Mouse (Mus musculus) heart, postnatal 0 days (tissue): ENCODE measurements at regions not wholly inside any gene's neighbourhood (a gene's known extent, or its start where the extent isn't known, plus 50 kb on each side); places are given as distances from the start of the nearest gene placed in this dataset.

Experiments used
- ATAC-seq: fragments of 200-750 bp; cut with Nextera tagmentation; 2 replicates; pipeline ENCODE4 v1.8.0; 2017; ENCODE audit warnings: low read depth, moderate number of reproducible peaks, moderate library complexity; ENCODE audit not compliant: insufficient read depth
- DNase-seq: peaks from one replicate; pipeline ENCODE4 v3.0.0-alpha.2; 2016; ENCODE audit warnings: low spot score
- H3K27ac ChIP-seq: fragments of 300-500 bp; sonication (generic); 2 replicates; pipeline ENCODE4 v1.5.1; 2014; ENCODE audit warnings: low read depth, mild to moderate bottlenecking
- H3K27me3 ChIP-seq: fragments of 300-500 bp; sonication (generic); 2 replicates; pipeline ENCODE4 v1.6.1; 2014; ENCODE audit warnings: low read length, mixed read lengths; ENCODE audit not compliant: control insufficient read depth, insufficient read depth
- H3K36me3 ChIP-seq: fragments of 300-500 bp; sonication (generic); replicated peaks from 2 replicates; pipeline ENCODE4 v1.6.1; 2014; ENCODE audit warnings: low read length, mixed read lengths; ENCODE audit not compliant: control insufficient read depth, insufficient read depth
- H3K4me1 ChIP-seq: fragments of 300-500 bp; sonication (generic); 2 replicates; pipeline ENCODE4 v1.6.1; 2014; ENCODE audit warnings: antibody characterized with exemption; ENCODE audit not compliant: control insufficient read depth, insufficient read depth
- H3K4me2 ChIP-seq: fragments of 300-500 bp; sonication (generic); 2 replicates; pipeline ENCODE4 v1.6.1; 2014; ENCODE audit warnings: low read depth, mild to moderate bottlenecking, low read length, moderate library complexity
- H3K4me3 ChIP-seq: fragments of 300-500 bp; sonication (generic); 2 replicates; pipeline ENCODE4 v1.5.1; 2014; ENCODE audit warnings: low read depth, low read length
- H3K9ac ChIP-seq: fragments of 300-500 bp; sonication (generic); replicated peaks from 2 replicates; pipeline ENCODE4 v1.6.1; 2014; ENCODE audit warnings: low read depth, low read length, mixed read lengths
- H3K9me3 ChIP-seq: fragments of 300-500 bp; sonication (generic); replicated peaks from 2 replicates; pipeline ENCODE4 v1.6.1; 2016; ENCODE audit warnings: low read length; ENCODE audit not compliant: control insufficient read depth
- CTCF ChIP-seq: IDR thresholded peaks from 2 replicates; pipeline ENCODE4 v1.5.1; 2016; ENCODE audit warnings: antibody characterized with exemption, control low read depth, low read depth
- EP300 ChIP-seq: IDR thresholded peaks from 2 replicates; pipeline ENCODE4 v1.6.1; 2016; ENCODE audit warnings: antibody characterized with exemption, low read depth
- WGBS: fragments of 180-500 bp; shearing (Covaris S2); extraction: QIAGEN DNeasy Blood & Tissue Kit; methylation state at CpG from one replicate; pipeline ENCODE4 v1.1.7; 2014; 5-methylcytosine and 5-hydroxymethylcytosine counted together

DNA sequence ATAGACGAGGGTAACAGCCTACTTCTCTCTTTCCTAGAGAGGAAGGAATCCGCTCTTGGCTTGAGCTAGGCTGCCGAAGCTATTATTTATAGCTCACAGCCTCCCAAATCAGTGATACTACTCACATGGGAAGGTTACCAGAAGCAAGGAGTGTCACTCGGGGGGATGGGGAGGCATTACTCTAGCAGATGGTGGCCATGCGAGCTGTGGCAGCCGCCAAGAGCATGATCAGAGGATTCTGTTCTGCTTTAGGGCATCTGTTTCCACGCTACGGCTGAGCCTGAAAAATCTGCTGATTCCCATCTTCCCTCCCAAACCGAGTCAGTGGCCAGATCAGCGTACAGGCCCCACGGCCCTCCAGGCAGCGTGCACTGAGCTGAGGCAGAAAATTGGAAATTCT, 79.5 kb downstream of the Kctd12 start:
- H3K9me3 ChIP-seq = no peaks in the 10 kb centered on the region
- no peaks in the 10 kb centered on the region for H3K27me3 ChIP-seq
- no peaks in the 10 kb centered on the region for H3K36me3 ChIP-seq
- H3K4me2 ChIP-seq = peak overlapping the region; percentile 40
- 23% methylated on average over 12 of the region's 12 CpGs for WGBS
- H3K4me3 ChIP-seq = no peak overlapping the region; the same call in 1 of the 2 replicates
- peak; percentile 78 for DNase-seq
- peaks cover 20% of the 10 kb centered on the region for H3K4me1 ChIP-seq
- peak overlapping the region; percentile 74 for H3K27ac ChIP-seq
- H3K9ac ChIP-seq = no peak overlapping the region
- TF ChIP-seq EP300 (no peak), CTCF (no peak)
- peak; percentile 93 for ATAC-seq

DNA sequence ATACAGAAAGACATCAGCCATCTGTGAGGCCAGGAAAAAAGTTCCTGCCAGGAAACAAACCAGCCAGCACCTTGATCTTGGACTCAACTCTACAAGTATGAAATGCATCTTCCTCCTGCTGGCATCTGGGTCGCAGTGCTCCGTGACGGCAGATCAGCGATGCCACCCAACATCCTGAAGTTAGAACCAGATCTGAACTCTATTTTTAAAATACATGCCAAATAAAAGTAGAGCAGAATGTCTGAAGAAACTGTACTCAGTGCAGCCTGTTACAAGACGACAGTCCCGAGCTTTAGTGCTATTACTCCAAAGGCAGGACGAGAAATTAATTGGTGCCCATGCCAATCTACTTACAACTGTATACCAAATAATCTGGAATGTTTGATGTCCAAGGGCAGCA, 80.2 kb downstream of the Kctd12 start:
- no peak for DNase-seq
- H3K4me1 ChIP-seq = peaks cover 20% of the 10 kb centered on the region
- no peaks in the 10 kb centered on the region for H3K9me3 ChIP-seq
- H3K36me3 ChIP-seq = no peaks in the 10 kb centered on the region
- 63% methylated on average over 7 of the region's 7 CpGs for WGBS
- H3K4me3 ChIP-seq = no peak overlapping the region
- H3K27ac ChIP-seq = peak overlapping the region; percentile 74
- peak overlapping the region; percentile 40; the same call in 1 of the 2 replicates for H3K4me2 ChIP-seq
- no peak overlapping the region for H3K9ac ChIP-seq
- no peak for ATAC-seq
- no peak for TF ChIP-seq EP300
- no peak for TF ChIP-seq CTCF
- H3K27me3 ChIP-seq = no peaks in the 10 kb centered on the region

DNA sequence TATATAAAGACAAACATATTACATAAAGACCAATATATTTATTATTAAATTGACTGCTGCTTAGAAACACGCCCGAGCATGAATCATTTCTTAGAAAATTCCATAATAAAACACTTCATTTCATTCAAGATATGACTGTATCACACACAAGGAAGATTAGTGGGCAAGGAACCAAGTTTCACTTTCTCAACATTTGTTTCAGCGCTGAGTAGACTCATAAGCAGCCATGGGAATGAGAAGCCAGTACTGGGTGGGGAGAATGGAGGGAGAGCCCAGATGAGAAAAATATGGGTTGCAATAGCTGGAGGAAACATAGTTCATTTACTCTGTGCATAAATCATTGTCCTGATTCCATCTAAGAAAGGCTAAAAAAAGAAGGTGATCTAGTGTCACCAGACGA, 84.0 kb downstream of the Kctd12 start:
- Histone ChIP-seq H3K4me2 (no peak overlapping the region), H3K27ac (no peak overlapping the region), H3K36me3 (no peaks in the 10 kb centered on the region), H3K27me3 (no peaks in the 10 kb centered on the region), H3K9ac (no peak overlapping the region), H3K4me1 (peaks cover 17% of the 10 kb centered on the region), H3K9me3 (no peaks in the 10 kb centered on the region), H3K4me3 (no peak overlapping the region)
- no peak for DNase-seq
- ATAC-seq = no peak
- WGBS = 74% methylated on average over 4 of the region's 4 CpGs
- TF ChIP-seq EP300 (no peak), CTCF (no peak)

DNA sequence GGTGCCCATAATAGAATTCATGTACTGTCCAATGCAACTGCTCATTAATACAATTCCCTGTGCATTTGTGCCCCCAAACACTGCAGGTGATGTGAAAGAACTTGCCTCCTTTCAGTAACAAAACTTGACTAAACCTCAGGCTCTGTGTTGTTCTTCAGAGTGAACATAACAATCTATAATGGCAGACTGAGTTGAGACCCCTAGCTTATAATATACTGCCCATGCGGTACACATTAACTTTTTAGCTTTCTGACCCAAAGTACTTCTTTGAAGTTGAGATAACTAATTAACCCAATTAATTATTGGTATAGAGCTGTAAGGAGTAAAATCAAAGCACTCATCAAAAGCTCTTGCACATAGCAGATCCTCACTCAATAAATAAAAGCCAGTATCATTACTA, 85.4 kb downstream of the Kctd12 start:
- 86% methylated on average over 1 of the region's 1 CpGs for WGBS
- TF ChIP-seq EP300 (no peak), CTCF (no peak)
- no peak for DNase-seq

GRCm38 (mm10) chr14:102896527-102896926, 85.9 kb downstream of the Kctd12 start:
- Histone ChIP-seq H3K27ac (no peak overlapping the region), H3K4me2 (no peak overlapping the region), H3K9me3 (no peaks in the 10 kb centered on the region), H3K27me3 (no peaks in the 10 kb centered on the region), H3K4me3 (no peak overlapping the region), H3K9ac (no peak overlapping the region), H3K4me1 (no peaks in the 10 kb centered on the region), H3K36me3 (no peaks in the 10 kb centered on the region)
- TF ChIP-seq CTCF (no peak), EP300 (no peak)
- WGBS = 79% methylated on average over 3 of the region's 3 CpGs
- ATAC-seq (no peak), DNase-seq (no peak)

More for the DNA sequence above, 85.4 kb downstream of the Kctd12 start:
- no peaks in the 10 kb centered on the region for H3K9me3 ChIP-seq
- H3K36me3 ChIP-seq = no peaks in the 10 kb centered on the region
- no peak overlapping the region for H3K4me2 ChIP-seq
- H3K4me1 ChIP-seq = peaks cover 5% of the 10 kb centered on the region; the same call in 1 of the 2 replicates
- no peak overlapping the region for H3K27ac ChIP-seq
- no peak for ATAC-seq
- no peak overlapping the region for H3K9ac ChIP-seq
- H3K4me3 ChIP-seq = no peak overlapping the region
- H3K27me3 ChIP-seq = no peaks in the 10 kb centered on the region

DNA sequence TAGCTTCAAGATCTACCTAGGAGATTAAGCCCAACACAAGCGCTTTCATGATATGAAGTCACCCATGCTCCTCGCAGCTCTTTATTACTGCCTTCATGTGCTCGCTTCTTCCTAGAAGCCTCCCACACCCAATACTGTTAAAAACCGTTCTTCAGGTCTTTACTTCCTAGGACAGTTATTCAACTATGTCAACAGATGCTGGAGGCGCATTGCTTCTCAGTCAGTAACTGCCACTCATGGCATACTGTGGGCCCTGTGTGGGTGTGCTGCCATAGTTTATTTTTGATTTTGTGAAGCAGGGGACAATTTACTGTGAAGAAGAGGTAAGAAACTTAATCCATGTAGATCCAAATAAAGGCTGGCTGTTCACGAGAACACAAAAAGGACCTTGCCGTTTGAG, 89.2 kb downstream of the Kctd12 start:
- Histone ChIP-seq H3K4me3 (no peak overlapping the region), H3K9me3 (no peaks in the 10 kb centered on the region), H3K9ac (no peak overlapping the region), H3K4me1 (no peaks in the 10 kb centered on the region), H3K36me3 (no peaks in the 10 kb centered on the region), H3K27me3 (no peaks in the 10 kb centered on the region), H3K27ac (no peak overlapping the region), H3K4me2 (no peak overlapping the region)
- no peak for ATAC-seq
- 88% methylated on average over 7 of the region's 7 CpGs for WGBS
- no peak for TF ChIP-seq CTCF
- no peak for TF ChIP-seq EP300
- DNase-seq = no peak
